19 mouse cellular contexts compared by ENCODE assay signal in genomic region chr15:57578794-57579193, GRCm38 (mm10).
A peak's percentile ranks its signal among the peaks of the same experiment; 100 is the strongest.
DNase-seq lines count a peak whose midpoint lies in the region; ATAC-seq and TF ChIP-seq lines count a peak whose summit lies in the region.
"Had no signal": no experiment of that assay in that cellular context is flagged by ENCODE, and none has a peak within 500 bp of the region (broad histone marks: within the 10 kb centered on the region; RNA-seq: fewer than 3 reads in every experiment).

No protein-coding gene starts in this region.

- H3K4me1 ChIP-seq in hindbrain, embryonic 16.5 days (ENCODE audit: control insufficient read depth, insufficient read depth, low read depth, low read length): 0 out of 2 replicates have a peak, but pooled peaks cover 3% of the 10 kb centered on the region
- no peaks in the 10 kb centered on the region for H3K4me1 ChIP-seq in hindbrain, embryonic 10.5 days (replicated peaks)
- no peaks in the 10 kb centered on the region for H3K4me1 ChIP-seq in lung, adult 2 months (ENCODE audit: control insufficient read depth, insufficient read depth, low read length)
- H3K4me1 ChIP-seq: embryonic facial prominence, embryonic 10.5 days; forebrain, embryonic 13.5 days; limb, embryonic 15.5 days; midbrain, embryonic 12.5 days; neural tube, embryonic 15.5 days had no signal

- no peak for TF ChIP-seq CTCF in lung, adult 2 months (IDR thresholded peaks at IDR 0.05; ENCODE audit: insufficient read depth, low read length)

- H3K9me3 ChIP-seq in hindbrain, embryonic 16.5 days (ENCODE audit: control insufficient read depth, low read length): no peaks in the 10 kb centered on the region
- no peaks in the 10 kb centered on the region for H3K9me3 ChIP-seq in hindbrain, embryonic 10.5 days
- H3K9me3 ChIP-seq: embryonic facial prominence, embryonic 10.5 days; forebrain, embryonic 13.5 days; G1E; heart, embryonic 13.5 days; limb, embryonic 15.5 days; midbrain, embryonic 12.5 days; neural tube, embryonic 15.5 days had no signal

- H3K27me3 ChIP-seq in hindbrain, embryonic 16.5 days (replicated peaks; ENCODE audit: control insufficient read depth, insufficient read depth, low read length): no peaks in the 10 kb centered on the region
- no peaks in the 10 kb centered on the region for H3K27me3 ChIP-seq in hindbrain, embryonic 10.5 days (ENCODE audit: insufficient read depth, poor library complexity, severe bottlenecking)
- H3K27me3 ChIP-seq: forebrain, embryonic 13.5 days; heart, embryonic 13.5 days; limb, embryonic 15.5 days; midbrain, embryonic 12.5 days; neural tube, embryonic 15.5 days had no signal

- 0 out of 2 replicates have a peak, but pooled peaks have one; percentile 34 for ATAC-seq in frontal cortex, adult (ENCODE audit: low TSS enrichment)
- peak; percentile 68 for ATAC-seq in hindbrain, embryonic 16.5 days
- ATAC-seq: CD4-positive, CD25-positive, alpha-beta regulatory T cell, adult 4 months; forebrain, embryonic 13.5 days; intestine, postnatal 0 days had no signal

- no peak overlapping the region for H3K4me2 ChIP-seq in hindbrain, embryonic 16.5 days (ENCODE audit: low read length)
- H3K4me2 ChIP-seq: forebrain, embryonic 13.5 days; heart, embryonic 13.5 days; limb, embryonic 15.5 days; midbrain, embryonic 12.5 days; neural tube, embryonic 15.5 days had no signal

- no peak overlapping the region for H3K9ac ChIP-seq in hindbrain, embryonic 16.5 days (ENCODE audit: low read depth, low read length)
- H3K9ac ChIP-seq: forebrain, embryonic 13.5 days; heart, embryonic 13.5 days; limb, embryonic 15.5 days; midbrain, embryonic 12.5 days; neural tube, embryonic 15.5 days had no signal

- no peak overlapping the region for H3K4me3 ChIP-seq in hindbrain, embryonic 16.5 days (ENCODE audit: low read length)
- H3K4me3 ChIP-seq in hindbrain, embryonic 10.5 days: no peak overlapping the region
- no peak overlapping the region for H3K4me3 ChIP-seq in lung, adult 2 months (replicated peaks; ENCODE audit: extremely low read depth, low read depth, low read length)
- H3K4me3 ChIP-seq: embryonic facial prominence, embryonic 10.5 days; forebrain, embryonic 13.5 days; heart, embryonic 13.5 days; limb, embryonic 15.5 days; midbrain, embryonic 12.5 days; neural tube, embryonic 15.5 days had no signal

- no peaks in the 10 kb centered on the region for H3K36me3 ChIP-seq in hindbrain, embryonic 16.5 days (ENCODE audit: control insufficient read depth, insufficient read depth, low read length)
- H3K36me3 ChIP-seq in hindbrain, embryonic 10.5 days: no peaks in the 10 kb centered on the region
- H3K36me3 ChIP-seq: embryonic facial prominence, embryonic 10.5 days; G1E; heart, embryonic 13.5 days; limb, embryonic 15.5 days; midbrain, embryonic 12.5 days; neural tube, embryonic 15.5 days had no signal

- TF ChIP-seq POLR2A in lung, adult 2 months (IDR thresholded peaks at IDR 0.05; ENCODE audit: borderline replicate concordance, extremely low read depth, low read depth, low read length): no peak

- no peak overlapping the region for H3K27ac ChIP-seq in hindbrain, embryonic 16.5 days (ENCODE audit: low read depth, low read length)
- H3K27ac ChIP-seq in hindbrain, embryonic 10.5 days: no peak overlapping the region
- H3K27ac ChIP-seq: embryonic facial prominence, embryonic 10.5 days; forebrain, embryonic 13.5 days; heart, embryonic 13.5 days; limb, embryonic 15.5 days; midbrain, embryonic 12.5 days; neural tube, embryonic 15.5 days had no signal

- no peak for DNase-seq in frontal cortex, postnatal 25 days (ENCODE audit: low spot score in 2 of 2)
- DNase-seq in hindbrain, embryonic 10.5 days (ENCODE audit: low spot score): no peak
- DNase-seq in cerebellum, adult 18-20 months: peak; percentile 89 to 91
- DNase-seq in cerebellum, postnatal 36 days: peak; percentile 90 to 91
- DNase-seq in adrenal gland, postnatal 36 days: no peak
- DNase-seq in lung, adult 2 months: no peak
- DNase-seq: kidney, postnatal 14 days; thymus, postnatal 14 days had no signal

- WGBS in hindbrain, embryonic 16.5 days: 59% methylated on average over 2 of the region's 2 CpGs
- 67% methylated on average over 2 of the region's 2 CpGs for WGBS in hindbrain, embryonic 10.5 days
- 49% methylated on average over 2 of the region's 2 CpGs for WGBS in lung, adult 2 months

Comparison
In these comparisons a context has a peak if more than half of its experiments do, and no peak if none do; other contexts are left out.
1. DNase-seq: peak in cerebellum, adult 18-20 months (2 of 2) and cerebellum, postnatal 36 days (2 of 2); none in frontal cortex, postnatal 25 days (0 of 2), hindbrain, embryonic 10.5 days (single experiment), adrenal gland, postnatal 36 days (0 of 2) and lung, adult 2 months (single experiment).